ENCODE assay signal across 13 mouse cellular contexts in genomic region chr14:47958171-47958570, GRCm38 (mm10).
A peak's percentile ranks its signal among the peaks of the same experiment; 100 is the strongest.
DNase-seq lines count a peak whose midpoint lies in the region; ATAC-seq and TF ChIP-seq lines count a peak whose summit lies in the region.
"Had no signal": no experiment of that assay in that cellular context is flagged by ENCODE, and none has a peak within 500 bp of the region (broad histone marks: within the 10 kb centered on the region; RNA-seq: fewer than 3 reads in every experiment).

No protein-coding gene starts in this region.

- DNase-seq in gastrocnemius, adult 2 months = peak; percentile 30
- DNase-seq in gastrocnemius, postnatal 14 days = no peak
- peak; percentile 22 to 43 for DNase-seq in lung, adult 18-20 months
- no peak for DNase-seq in lung, adult 2 months
- DNase-seq in telencephalon, adult 2 months (ENCODE audit: low read depth, low spot score) = peak; percentile 12
- no peak for DNase-seq in layer of hippocampus, adult 9-11 months
- no peak for DNase-seq in layer of hippocampus, postnatal 10 days (ENCODE audit: low spot score in 2 of 2)
- DNase-seq: B cell, adult 2 months; cerebellum, adult 2 months; embryo, embryonic 11 days had no signal

- H3K9me3 ChIP-seq in lung, embryonic 16.5 days (ENCODE audit: control insufficient read depth, low read length) = no peaks in the 10 kb centered on the region; the same call in 1 of the 2 replicates

- WGBS in lung, adult 2 months = 70% methylated on average over 9 of the region's 9 CpGs
- WGBS in lung, embryonic 16.5 days = 48% methylated on average over 9 of the region's 9 CpGs

- no peak for TF ChIP-seq CTCF in gastrocnemius, adult 2 months (IDR thresholded peaks at IDR 0.05)
- no peak for TF ChIP-seq CTCF in lung, adult 2 months (IDR thresholded peaks at IDR 0.05; ENCODE audit: insufficient read depth, low read length)

- no peak overlapping the region for H3K4me2 ChIP-seq in lung, embryonic 16.5 days (ENCODE audit: low read depth, low read length)
- H3K4me2 ChIP-seq: liver, embryonic 11.5 days had no signal

- H3K27me3 ChIP-seq in lung, embryonic 16.5 days (ENCODE audit: control insufficient read depth, insufficient read depth, low read depth, low read length) = no peaks in the 10 kb centered on the region
- H3K27me3 ChIP-seq: megakaryocyte, embryonic 14.5 days had no signal

- peak overlapping the region; percentile 75 for H3K27ac ChIP-seq in gastrocnemius, adult 2 months
- peak overlapping the region; percentile 87 for H3K27ac ChIP-seq in lung, embryonic 16.5 days (ENCODE audit: low read length)

- intact Hi-C loops in gastrocnemius, adult 2 months (cut with DNase I) = no loop called here
- intact Hi-C loops in gastrocnemius, postnatal 14 days (cut with DNase I; ENCODE audit: low total_unique reads) = no loop called here

- peak; percentile 97 for ATAC-seq in lung, embryonic 16.5 days (ENCODE audit: low read depth)

- no peak for TF ChIP-seq POLR2A in lung, adult 2 months (IDR thresholded peaks at IDR 0.05; ENCODE audit: borderline replicate concordance, extremely low read depth, low read depth, low read length)

- H3K36me3 ChIP-seq in lung, embryonic 16.5 days (ENCODE audit: control insufficient read depth, insufficient read depth, low read length) = no peaks in the 10 kb centered on the region

- no peak overlapping the region for H3K4me3 ChIP-seq in gastrocnemius, adult 2 months
- no peak overlapping the region for H3K4me3 ChIP-seq in lung, adult 2 months (replicated peaks; ENCODE audit: extremely low read depth, low read depth, low read length)
- H3K4me3 ChIP-seq in lung, embryonic 16.5 days (ENCODE audit: low read length) = no peak overlapping the region
- H3K4me3 ChIP-seq: megakaryocyte, embryonic 14.5 days had no signal

- H3K4me1 ChIP-seq in lung, adult 2 months (ENCODE audit: control insufficient read depth, insufficient read depth, low read length) = no peaks in the 10 kb centered on the region
- H3K4me1 ChIP-seq in lung, embryonic 16.5 days (replicated peaks; ENCODE audit: control insufficient read depth, insufficient read depth, low read length) = no peaks in the 10 kb centered on the region; the same call in 1 of the 2 replicates
- H3K4me1 ChIP-seq: megakaryocyte, embryonic 14.5 days had no signal

- no peak overlapping the region for H3K9ac ChIP-seq in lung, embryonic 16.5 days (ENCODE audit: low read length)

Comparison
In these comparisons a context has a peak if more than half of its experiments do, and no peak if none do; other contexts are left out.
1. DNase-seq: peak in gastrocnemius, adult 2 months (single experiment), lung, adult 18-20 months (2 of 2) and telencephalon, adult 2 months (single experiment); none in gastrocnemius, postnatal 14 days (single experiment), lung, adult 2 months (single experiment), layer of hippocampus, adult 9-11 months (single experiment) and layer of hippocampus, postnatal 10 days (0 of 2).